Mouse (Mus musculus) liver, adult 2 months (tissue): ENCODE data around the gene Kcnk15. TPM values are rescaled to one million over a fixed set of nuclear protein-coding genes. Genes with fewer than 3 reads are reported as not detected.

ENCODE experiments used
- DNase-seq: peaks from one replicate; pipeline ENCODE4 v3.0.0-alpha.2; 2011; ENCODE audit warnings: low read depth, low spot score; ENCODE audit errors: extremely low read depth
- H3K27ac ChIP-seq: fragments of 200-500 bp; replicated peaks from 2 replicates; pipeline ENCODE4 v1.5.1; 2012; ENCODE audit warnings: low read depth, mild to moderate bottlenecking, control low read depth, inconsistent platforms, low read length; ENCODE audit not compliant: insufficient read depth
- H3K27me3 ChIP-seq: fragments of 200-500 bp; 2 replicates; pipeline ENCODE4 v1.6.1; 2012; ENCODE audit warnings: mild to moderate bottlenecking, moderate library complexity, low read length, inconsistent platforms; ENCODE audit not compliant: control insufficient read depth, insufficient read depth
- H3K36me3 ChIP-seq: fragments of 200-500 bp; 2 replicates; pipeline ENCODE4 v1.6.1; 2012; ENCODE audit warnings: low read length, inconsistent platforms; ENCODE audit not compliant: control insufficient read depth, insufficient read depth
- H3K4me1 ChIP-seq: fragments of 200-500 bp; 2 replicates; pipeline ENCODE4 v1.6.1; 2011; ENCODE audit warnings: low read length; ENCODE audit not compliant: control insufficient read depth, insufficient read depth
- H3K4me3 ChIP-seq: fragments of 200-500 bp; 2 replicates; pipeline ENCODE4 v1.5.1; 2011; ENCODE audit warnings: low read depth, mild to moderate bottlenecking, control low read depth, low read length, moderate library complexity; ENCODE audit not compliant: insufficient read depth
- H3K79me2 ChIP-seq: fragments of 200-500 bp; 2 replicates; pipeline ENCODE4 v1.6.1; 2012; ENCODE audit warnings: inconsistent platforms, mild to moderate bottlenecking, low read length, moderate library complexity; ENCODE audit not compliant: control insufficient read depth, insufficient read depth
- H3K9ac ChIP-seq: fragments of 200-500 bp; 2 replicates; pipeline ENCODE4 v1.6.1; 2012; ENCODE audit warnings: low read depth, mild to moderate bottlenecking, control low read depth, inconsistent platforms, low read length
- CTCF ChIP-seq: fragments of 200-500 bp; IDR thresholded peaks from 2 replicates; pipeline ENCODE4 v1.5.1; 2011; ENCODE audit warnings: low read depth, low read length, control low read depth
- POLR2A ChIP-seq: fragments of 200-500 bp; IDR thresholded peaks from 2 replicates; pipeline ENCODE4 v1.6.1; 2011; ENCODE audit warnings: low read length, control low read depth; ENCODE audit not compliant: insufficient read depth; ENCODE audit errors: extremely low read depth
- WGBS: fragments of 180-500 bp; shearing (Covaris S2); methylation state at CpG from one replicate; pipeline ENCODE4 v1.1.7; 2018; 5-methylcytosine and 5-hydroxymethylcytosine counted together
- polyA plus RNA-seq: library from polyadenylated mRNA; depleted of rRNA; stranded (reverse); fragments of >200 nt; gene quantifications from 2 replicates; pipeline ENCODE4 v1.2.3, GENCODE M21; 2012; rRNA removed
- total RNA-seq: library from RNA; depleted of rRNA; stranded (reverse); fragments of >200 nt; gene quantifications from 2 replicates; pipeline ENCODE4 v1.2.3, GENCODE M21; 2014; rRNA removed

Gene Kcnk15
- total and polyA plus RNA-seq, 2 experiments: not detected

DNA sequence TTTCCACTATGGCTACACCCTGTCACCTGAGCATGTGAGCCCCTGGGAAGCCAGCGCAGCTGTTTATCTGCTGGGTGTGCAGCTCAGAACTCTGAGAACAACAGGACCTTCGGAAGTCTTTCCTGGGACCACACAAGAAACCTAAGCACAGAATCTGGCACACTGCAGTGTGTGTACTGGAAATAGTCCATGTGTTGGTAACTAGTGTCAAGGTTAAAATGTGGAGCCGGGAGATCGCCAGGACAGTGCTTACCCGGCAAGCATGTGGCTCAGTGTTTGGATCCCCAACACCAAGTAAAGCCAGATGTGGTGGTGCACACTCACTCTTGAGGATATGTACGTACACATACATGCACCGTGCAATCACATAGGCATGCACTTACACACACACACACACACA, 47.6 kb downstream of the Kcnk15 start:
- TF ChIP-seq POLR2A: no peak
- no peak for TF ChIP-seq CTCF
- no peak overlapping the region for H3K4me3 ChIP-seq
- H3K79me2 ChIP-seq: no peaks in the 10 kb centered on the region
- H3K27me3 ChIP-seq: no peaks in the 10 kb centered on the region
- H3K27ac ChIP-seq: no peak overlapping the region
- H3K9ac ChIP-seq: no peak overlapping the region
- H3K4me1 ChIP-seq: 0 out of 2 replicates have a peak, but pooled peaks cover 2% of the 10 kb centered on the region
- DNase-seq: peak; percentile 39
- 44% methylated on average over 7 of the region's 7 CpGs for WGBS
- H3K36me3 ChIP-seq: no peaks in the 10 kb centered on the region

DNA sequence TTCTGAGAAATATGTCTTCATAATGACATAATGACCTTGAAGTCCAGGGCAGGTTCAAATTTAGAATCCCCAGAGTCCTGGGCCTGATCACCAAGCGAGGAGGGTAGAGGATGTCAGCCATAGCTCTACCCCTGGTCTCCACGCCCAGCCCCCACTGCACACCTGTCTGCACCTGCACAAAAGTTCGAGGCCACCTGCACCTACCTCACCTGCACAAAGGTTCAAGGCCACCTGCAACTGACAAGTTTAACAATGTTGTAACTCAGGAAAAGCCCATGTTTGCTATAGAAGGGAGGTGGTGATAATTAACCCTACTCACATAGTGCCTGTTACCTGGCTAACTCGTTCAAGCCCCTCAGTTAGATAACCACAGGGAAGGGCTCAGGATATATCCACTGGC, 49.0 kb downstream of the Kcnk15 start:
- 49% methylated on average over 4 of the region's 4 CpGs for WGBS
- Histone ChIP-seq H3K4me1 (0 out of 2 replicates have a peak, but pooled peaks cover 2% of the 10 kb centered on the region), H3K36me3 (no peaks in the 10 kb centered on the region), H3K9ac (no peak overlapping the region), H3K27ac (no peak overlapping the region), H3K27me3 (no peaks in the 10 kb centered on the region), H3K4me3 (no peak overlapping the region), H3K79me2 (no peaks in the 10 kb centered on the region)
- DNase-seq: no peak
- TF ChIP-seq POLR2A (no peak), CTCF (no peak)

DNA sequence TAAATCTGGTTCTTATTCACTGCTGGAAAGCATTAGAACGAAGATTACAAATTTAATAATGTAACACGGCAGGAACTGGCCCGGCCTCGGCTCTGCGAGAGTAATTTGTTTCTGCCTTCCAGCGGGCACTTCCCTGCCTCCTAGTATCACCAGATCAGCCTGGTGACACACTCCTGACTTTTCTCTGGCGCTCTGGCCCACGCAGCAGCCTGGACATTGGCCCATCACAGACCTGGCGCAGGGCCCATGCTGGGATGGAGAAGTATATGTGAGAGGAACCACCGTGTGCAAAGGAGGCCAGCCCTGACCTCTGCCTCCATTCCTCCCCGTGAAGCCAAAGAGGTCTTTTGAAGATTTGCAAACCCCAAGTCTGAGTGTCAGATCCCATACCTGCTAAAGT, 50.0 kb downstream of the Kcnk15 start:
- no peak overlapping the region for H3K9ac ChIP-seq
- H3K4me3 ChIP-seq: no peak overlapping the region
- 0 out of 2 replicates have a peak, but pooled peaks cover 2% of the 10 kb centered on the region for H3K4me1 ChIP-seq
- no peak for TF ChIP-seq CTCF
- no peak for TF ChIP-seq POLR2A
- H3K27ac ChIP-seq: no peak overlapping the region
- peak; percentile 7 for DNase-seq
- no peaks in the 10 kb centered on the region for H3K79me2 ChIP-seq
- H3K36me3 ChIP-seq: no peaks in the 10 kb centered on the region
- 23% methylated on average over 11 of the region's 11 CpGs for WGBS
- H3K27me3 ChIP-seq: no peaks in the 10 kb centered on the region

DNA sequence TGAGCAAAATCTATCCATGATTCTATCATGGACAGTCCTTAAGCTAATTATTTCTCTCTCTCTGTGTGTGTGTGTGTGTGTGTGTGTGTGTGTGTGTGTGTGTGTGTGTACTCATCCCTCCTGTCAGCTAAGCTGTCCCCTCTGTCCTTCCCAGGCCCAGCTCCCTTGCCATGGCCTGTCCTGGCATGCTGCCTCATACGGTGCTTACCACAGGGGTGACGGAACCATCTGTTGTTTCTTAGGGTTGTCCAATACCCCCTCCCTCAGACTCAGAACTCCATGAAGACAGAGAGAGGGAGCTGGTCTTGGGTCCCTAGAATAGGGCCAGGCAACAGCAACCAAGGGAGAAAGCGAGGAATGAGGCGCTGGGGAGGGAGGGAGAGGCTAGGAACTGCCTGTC, 50.9 kb downstream of the Kcnk15 start:
- Histone ChIP-seq H3K4me1 (0 out of 2 replicates have a peak, but pooled peaks cover 2% of the 10 kb centered on the region), H3K79me2 (no peaks in the 10 kb centered on the region), H3K36me3 (no peaks in the 10 kb centered on the region), H3K9ac (no peak overlapping the region), H3K27me3 (no peaks in the 10 kb centered on the region), H3K27ac (no peak overlapping the region), H3K4me3 (no peak overlapping the region)
- TF ChIP-seq CTCF: no peak
- no peak for TF ChIP-seq POLR2A
- DNase-seq: no peak
- 93% methylated on average over 4 of the region's 4 CpGs for WGBS

DNA sequence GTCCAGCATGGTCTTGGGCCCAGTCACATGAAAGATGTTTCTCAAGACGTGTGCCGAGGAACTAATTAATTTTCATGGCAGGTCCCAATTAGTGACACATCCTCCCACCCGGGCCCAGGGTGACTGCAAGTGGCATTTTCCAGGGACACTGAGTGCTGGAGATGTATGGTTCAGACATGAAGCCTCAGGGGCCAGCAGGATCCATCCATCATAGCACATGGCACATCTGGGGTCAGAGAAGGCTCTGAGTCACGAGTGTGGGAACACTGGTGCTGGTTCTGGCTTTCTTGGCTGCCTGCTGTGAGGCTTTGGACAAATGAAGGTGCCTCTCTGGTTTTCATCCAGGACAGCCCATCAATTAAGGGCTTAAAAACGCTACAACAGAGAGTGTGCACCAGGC, 53.7 kb downstream of the Kcnk15 start:
- TF ChIP-seq CTCF: no peak
- TF ChIP-seq POLR2A: no peak
- H3K27ac ChIP-seq: no peak overlapping the region
- H3K79me2 ChIP-seq: no peaks in the 10 kb centered on the region
- DNase-seq: no peak
- no peak overlapping the region for H3K4me3 ChIP-seq
- no peaks in the 10 kb centered on the region for H3K27me3 ChIP-seq
- WGBS: 84% methylated on average over 5 of the region's 5 CpGs
- H3K9ac ChIP-seq: no peak overlapping the region
- H3K36me3 ChIP-seq: no peaks in the 10 kb centered on the region
- 0 out of 2 replicates have a peak, but pooled peaks cover 2% of the 10 kb centered on the region for H3K4me1 ChIP-seq

Other genes starting within 250 kb of the Kcnk15 start
- gene Serinc3, start 208.5 kb upstream of the Kcnk15 start, total RNA-seq: 123 TPM in 2 replicates
- 122 and 124 TPM in 2 replicates for gene Serinc3, start 208.5 kb upstream of the Kcnk15 start, polyA plus RNA-seq
- gene Pkig, start 195.3 kb upstream of the Kcnk15 start, total RNA-seq: 13.2 and 17.2 TPM in 2 replicates
- 35.0 and 35.2 TPM in 2 replicates for gene Pkig, start 195.3 kb upstream of the Kcnk15 start, polyA plus RNA-seq
- gene Ada, start 103.4 kb upstream of the Kcnk15 start, total RNA-seq: 1.9 TPM in 2 replicates
- 0.73 and 0.80 TPM in 2 replicates for gene Ada, start 103.4 kb upstream of the Kcnk15 start, polyA plus RNA-seq
- 0.07 and 0.09 TPM in 2 replicates for gene Ccn5, start 32.8 kb upstream of the Kcnk15 start, total RNA-seq
- gene Ccn5, start 32.8 kb upstream of the Kcnk15 start, polyA plus RNA-seq: 0.21 and 0.23 TPM in 2 replicates
- 0.09 and 0.20 TPM in 2 replicates for gene Rims4, start 65.0 kb downstream of the Kcnk15 start, total RNA-seq
- 0.02 and 0.04 TPM in 2 replicates for gene Rims4, start 65.0 kb downstream of the Kcnk15 start, polyA plus RNA-seq
- 36.3 and 42.6 TPM in 2 replicates for gene Ywhab, start 141.3 kb downstream of the Kcnk15 start, total RNA-seq
- gene Ywhab, start 141.3 kb downstream of the Kcnk15 start, polyA plus RNA-seq: 16.9 and 17.2 TPM in 2 replicates
- gene Pabpc1l, start 171.8 kb downstream of the Kcnk15 start, total RNA-seq: under 0.01 TPM in 1 of 2 replicates, not detected in the other
- not detected in 2 replicates for gene Pabpc1l, start 171.8 kb downstream of the Kcnk15 start, polyA plus RNA-seq
- gene Stk4, start 216.7 kb downstream of the Kcnk15 start, total RNA-seq: 10.1 and 13.9 TPM in 2 replicates
- 4.7 and 6.3 TPM in 2 replicates for gene Stk4, start 216.7 kb downstream of the Kcnk15 start, polyA plus RNA-seq
- gene Tomm34, start 217.5 kb downstream of the Kcnk15 start, total RNA-seq: 6.0 and 7.4 TPM in 2 replicates
- gene Tomm34, start 217.5 kb downstream of the Kcnk15 start, polyA plus RNA-seq: 11.5 and 13.8 TPM in 2 replicates